Mouse (Mus musculus) liver, postnatal 0 days (tissue): ENCODE measurements around the gene Gm49673.
"Not testable (repeated sequence)": the region's sequence is repeated elsewhere in the genome, so short reads cannot be mapped to it uniquely, and the experiment has no call there.

Experiments used
- CTCF ChIP-seq: sonication (generic); IDR thresholded peaks from 2 replicates; pipeline ENCODE4 v1.5.1; 2016; ENCODE audit warnings: antibody characterized with exemption, low read depth
- EP300 ChIP-seq: IDR thresholded peaks from 2 replicates; pipeline ENCODE4 v1.6.1; 2016; ENCODE audit warnings: antibody characterized with exemption, low read depth, mild to moderate bottlenecking

DNA sequence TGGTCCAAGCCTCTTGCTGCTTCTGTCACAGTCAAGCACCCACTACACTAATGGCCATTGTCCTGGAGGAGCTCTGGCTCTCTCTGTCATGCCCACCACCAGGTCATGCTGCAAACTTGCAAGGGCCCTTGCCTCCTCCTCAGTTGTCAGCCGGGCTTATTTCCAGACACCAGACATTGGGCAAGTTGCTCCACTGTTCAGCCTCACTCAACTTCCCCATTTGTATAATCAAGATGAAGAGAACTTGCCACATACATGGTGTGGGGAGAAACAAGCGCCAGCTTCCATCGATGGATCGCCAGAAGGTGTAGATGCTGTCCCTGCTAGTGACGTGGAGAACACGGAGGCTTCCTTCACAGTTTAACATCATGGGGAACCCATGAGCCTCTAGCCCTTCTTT, 97.4 kb downstream of the Gm49673 start:
- TF ChIP-seq CTCF, EP300: not testable (repeated sequence)
